ENCODE assay signal across 7 mouse cellular contexts in the genomic region with DNA sequence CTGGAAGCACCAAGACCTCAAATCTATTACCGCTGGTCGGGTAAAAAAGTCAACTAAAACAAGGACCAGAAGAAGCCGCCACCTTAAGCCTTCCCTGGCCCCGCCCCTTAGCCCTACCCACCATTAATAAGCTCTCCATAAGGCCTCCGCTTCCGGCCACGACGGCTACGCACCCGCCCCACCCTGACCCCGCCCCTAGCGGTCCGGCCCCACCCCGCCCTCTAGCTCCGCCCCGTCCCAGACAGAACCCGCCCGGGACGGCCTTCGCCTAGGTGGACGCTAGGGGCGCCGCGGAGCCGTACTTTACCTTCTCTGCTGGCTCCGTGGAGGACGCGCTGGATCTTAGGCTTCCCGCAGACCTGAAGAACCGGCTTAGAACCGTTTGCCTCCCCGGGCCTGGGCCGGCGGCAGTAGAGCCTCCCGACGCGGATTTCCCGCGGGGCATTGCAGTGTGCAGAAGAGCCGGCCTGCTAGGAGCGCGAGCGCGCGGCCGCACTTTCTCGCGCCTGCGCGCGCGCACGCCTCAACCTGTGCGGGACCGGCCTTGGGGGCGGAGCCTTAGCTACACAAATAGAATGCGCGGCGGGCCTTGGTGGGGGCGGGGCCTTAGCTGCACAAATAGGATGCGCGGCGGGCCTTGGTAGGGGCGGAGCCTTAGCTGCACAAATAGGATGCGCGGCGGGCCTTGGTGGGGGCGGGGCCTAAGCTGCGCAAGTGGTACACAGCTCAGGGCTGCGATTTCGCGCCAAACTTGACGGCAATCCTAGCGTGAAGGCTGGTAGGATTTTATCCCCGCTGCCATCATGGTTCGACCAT. TPM values are rescaled to one million over a fixed set of nuclear protein-coding genes. Genes with fewer than 3 reads are reported as not detected.
A peak's percentile ranks its signal among the peaks of the same experiment; 100 is the strongest.
DNase-seq lines count a peak whose midpoint lies in the region; ATAC-seq lines count a peak whose summit lies in the region.

A gene (plus strand): TSS at position 271 of the 816 bp plus-strand sequence.
A gene (minus strand): TSS at position 548 of the 816 bp plus-strand sequence.

- peak within 1 kb of the TSS; percentile 61 for H3K4me3 ChIP-seq in embryonic facial prominence, embryonic 12.5 days
- peak within 1 kb of the TSS; percentile 63 for H3K4me3 ChIP-seq in limb, embryonic 11.5 days (ENCODE audit: low read depth, low read length)
- H3K4me3 ChIP-seq in midbrain, embryonic 14.5 days (replicated peaks; ENCODE audit: low read depth, low read length) = peak within 1 kb of the TSS; percentile 66

- H3K9me3 ChIP-seq in embryonic facial prominence, embryonic 12.5 days = no peaks in the 10 kb centered on the region
- H3K9me3 ChIP-seq in limb, embryonic 11.5 days (ENCODE audit: control insufficient read depth, low read length) = no peaks in the 10 kb centered on the region
- no peaks in the 10 kb centered on the region for H3K9me3 ChIP-seq in midbrain, embryonic 14.5 days (ENCODE audit: control insufficient read depth, low read length)

- peaks cover 5% of the 10 kb centered on the region; the same call in 1 of the 2 replicates for H3K36me3 ChIP-seq in embryonic facial prominence, embryonic 12.5 days
- H3K36me3 ChIP-seq in limb, embryonic 11.5 days (ENCODE audit: control insufficient read depth, insufficient read depth, low read length) = peaks cover 3% of the 10 kb centered on the region
- no peaks in the 10 kb centered on the region for H3K36me3 ChIP-seq in midbrain, embryonic 14.5 days (ENCODE audit: control insufficient read depth, insufficient read depth, low read length)

- H3K27ac ChIP-seq in embryonic facial prominence, embryonic 12.5 days = peak within 1 kb of the TSS; percentile 90
- peak within 1 kb of the TSS; percentile 77 for H3K27ac ChIP-seq in limb, embryonic 11.5 days (replicated peaks; ENCODE audit: low read depth, low read length)
- peak within 1 kb of the TSS; percentile 87 for H3K27ac ChIP-seq in midbrain, embryonic 14.5 days (replicated peaks; ENCODE audit: low read depth, low read length)

- WGBS in embryonic facial prominence, embryonic 12.5 days = under 1% methylated on average over 76 of the region's 76 CpGs
- WGBS in limb, embryonic 11.5 days = under 1% methylated on average over 75 of the region's 76 CpGs
- under 1% methylated on average over 76 of the region's 76 CpGs for WGBS in midbrain, embryonic 14.5 days

- ATAC-seq in embryonic facial prominence, embryonic 12.5 days (ENCODE audit: insufficient number of reproducible peaks, insufficient read depth, low FRiP score, low TSS enrichment) = peak; percentile 98
- peak; percentile 96 for ATAC-seq in limb, embryonic 11.5 days (ENCODE audit: insufficient number of reproducible peaks, low FRiP score, low TSS enrichment, low read depth)
- peak; percentile 99 for ATAC-seq in midbrain, embryonic 14.5 days (ENCODE audit: low FRiP score, low TSS enrichment)

- peak; percentile 97 for DNase-seq in adrenal gland, postnatal 25 days
- DNase-seq in heart, adult 11 months = peak; percentile 100
- DNase-seq in kidney, adult 18-20 months = peak; percentile 98
- peak; percentile 99 for DNase-seq in limb, embryonic 11.5 days (ENCODE audit: low spot score)
- peak; percentile 100 for DNase-seq in midbrain, embryonic 14.5 days
- DNase-seq in spleen, adult 18-20 months = peak; percentile 94

- peak within 1 kb of the TSS; percentile 94 for H3K4me2 ChIP-seq in embryonic facial prominence, embryonic 12.5 days (replicated peaks)
- H3K4me2 ChIP-seq in limb, embryonic 11.5 days (ENCODE audit: low read depth, severe bottlenecking) = peak within 1 kb of the TSS; percentile 62
- peak within 1 kb of the TSS; percentile 88 for H3K4me2 ChIP-seq in midbrain, embryonic 14.5 days (ENCODE audit: low read length)

- H3K9ac ChIP-seq in embryonic facial prominence, embryonic 12.5 days = peak within 1 kb of the TSS; percentile 60
- peak within 1 kb of the TSS; percentile 71 for H3K9ac ChIP-seq in limb, embryonic 11.5 days (ENCODE audit: low read length)
- peak within 1 kb of the TSS; percentile 66 for H3K9ac ChIP-seq in midbrain, embryonic 14.5 days (replicated peaks; ENCODE audit: low read length)

- peaks cover 22% of the 10 kb centered on the region for H3K4me1 ChIP-seq in embryonic facial prominence, embryonic 12.5 days
- peaks cover 8% of the 10 kb centered on the region; the same call in 1 of the 2 replicates for H3K4me1 ChIP-seq in limb, embryonic 11.5 days (ENCODE audit: control insufficient read depth, insufficient read depth, low read length)
- H3K4me1 ChIP-seq in midbrain, embryonic 14.5 days (ENCODE audit: control insufficient read depth, insufficient read depth, low read length) = peaks cover 9% of the 10 kb centered on the region

- no peaks in the 10 kb centered on the region for H3K27me3 ChIP-seq in embryonic facial prominence, embryonic 12.5 days
- no peaks in the 10 kb centered on the region for H3K27me3 ChIP-seq in limb, embryonic 11.5 days (ENCODE audit: control insufficient read depth, insufficient read depth, low read length)
- no peaks in the 10 kb centered on the region for H3K27me3 ChIP-seq in midbrain, embryonic 14.5 days (ENCODE audit: control insufficient read depth, insufficient read depth, low read length)

RNA-seq across cellular contexts. Expression of the first gene that starts in this region (rescaled TPM):
- 4.3 and 5.4 TPM in 2 replicates for total RNA-seq in adrenal gland, postnatal 25 days (2021)
- polyA plus RNA-seq in embryonic facial prominence, embryonic 12.5 days (2016; fragmentation: Nextera tagmentation; extraction: Ambion mirVana) = 17.0 and 17.3 TPM in 2 replicates
- polyA plus RNA-seq in limb, embryonic 11.5 days (2014; fragmentation: Nextera tagmentation; extraction: Ambion mirVana) = 28.5 and 30.1 TPM in 2 replicates
- 3.6 and 5.7 TPM in 2 replicates for polyA plus RNA-seq in midbrain, embryonic 14.5 days (2014; fragmentation: Nextera tagmentation; extraction: Ambion mirVana)

RNA-seq across cellular contexts. Expression of the second gene that starts in this region (rescaled TPM):
- total RNA-seq in adrenal gland, postnatal 25 days (2021) = 29.6 and 38.8 TPM in 2 replicates
- polyA plus RNA-seq in embryonic facial prominence, embryonic 12.5 days (2016; fragmentation: Nextera tagmentation; extraction: Ambion mirVana) = 38.6 and 39.5 TPM in 2 replicates
- polyA plus RNA-seq in limb, embryonic 11.5 days (2014; fragmentation: Nextera tagmentation; extraction: Ambion mirVana) = 44.3 and 47.3 TPM in 2 replicates
- polyA plus RNA-seq in midbrain, embryonic 14.5 days (2014; fragmentation: Nextera tagmentation; extraction: Ambion mirVana) = 23.8 and 27.5 TPM in 2 replicates

Comparison
In these comparisons a context has a peak if more than half of its experiments do, and no peak if none do; other contexts are left out.
1. Peak in every context shown above with its lines: DNase-seq, ATAC-seq, H3K4me3 ChIP-seq and H3K27ac ChIP-seq.